Mouse (Mus musculus): ENCODE data around the gene Slc50a1. TPM values are rescaled to one million over a fixed set of nuclear protein-coding genes. Genes with fewer than 3 reads are reported as not detected.

Slc50a1 gene
- total and polyA plus RNA-seq, 3 experiments: 22.5 to 45.9 TPM; not detected in 1

DNA sequence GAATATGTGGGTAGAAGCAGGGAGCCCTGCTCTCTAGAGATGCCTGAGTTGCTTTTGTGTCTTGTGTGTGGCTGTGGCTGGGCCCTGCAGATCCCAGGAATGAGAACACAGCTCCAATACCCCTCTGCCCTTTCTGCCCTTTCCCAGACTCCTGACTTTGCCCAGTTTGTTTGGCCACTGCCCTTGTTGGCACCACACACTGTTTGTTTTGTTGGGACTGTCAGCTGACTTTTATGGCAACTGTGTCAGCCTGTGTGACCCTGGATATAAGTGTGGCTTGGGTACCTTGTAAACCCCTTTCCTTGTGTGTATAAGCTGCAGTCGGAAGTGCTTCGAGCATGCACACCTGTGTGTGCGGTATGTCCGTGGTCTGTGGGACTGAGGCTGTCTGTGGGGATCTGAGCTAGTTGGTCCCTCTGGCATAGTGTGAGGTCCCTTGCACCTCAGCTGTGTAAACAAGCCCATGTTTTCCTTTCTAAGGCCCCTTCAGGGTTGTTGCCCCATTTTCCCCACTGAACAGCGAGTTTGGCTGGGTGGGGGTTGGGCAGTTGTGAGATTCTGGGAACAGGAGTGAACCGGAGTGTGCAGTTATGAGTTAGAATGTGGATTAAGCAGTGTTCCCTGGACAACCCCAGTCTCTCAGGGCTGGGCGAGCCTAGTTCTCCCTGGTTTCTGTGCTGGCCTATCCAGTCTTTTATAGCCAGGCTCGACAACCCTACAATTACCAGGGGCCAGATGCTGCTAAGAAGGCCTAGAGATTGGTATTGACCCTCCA lies 35.4 kb upstream of the Slc50a1 start:
- Histone ChIP-seq H3K36me3 (ENCODE audit: control insufficient read depth in 1 of 2, insufficient read depth in 2 of 2, low read length in 2 of 2) (no peaks in the 10 kb centered on the region), H3K27ac (ENCODE audit: control insufficient read depth, low read depth, low read length) (no peak overlapping the region), H3K9me3 (replicated peaks; ENCODE audit: insufficient read depth, low read length) (no peaks in the 10 kb centered on the region), H3K4me3 (ENCODE audit: control insufficient read depth in 1 of 2, insufficient read depth in 1 of 2, low read depth in 2 of 2, low read length in 2 of 2) (no peak overlapping the region), H3K4me1 (ENCODE audit: control insufficient read depth in 1 of 2, insufficient read depth in 2 of 2, low read length in 2 of 2) (no peaks in the 10 kb centered on the region), H3K9ac (ENCODE audit: control insufficient read depth, low read depth, low read length, poor library complexity, severe bottlenecking) (no peak overlapping the region), H3K79me2 (ENCODE audit: control insufficient read depth, insufficient read depth, low read length, poor library complexity) (no peaks in the 10 kb centered on the region), H3K27me3 (ENCODE audit: control insufficient read depth in 1 of 2, insufficient read depth in 2 of 2, low read length in 2 of 2) (peaks cover 1 to 18% of the 10 kb centered on the region in 2 experiments; a peak in 3 of 4 replicates)
- TF ChIP-seq ETS1 (IDR thresholded peaks at IDR 0.05; ENCODE audit: low read depth, low read length) (no peak), TBP (IDR thresholded peaks at IDR 0.05; ENCODE audit: low read depth, low read length) (no peak), ZMIZ1 (IDR thresholded peaks at IDR 0.05; ENCODE audit: low read depth, low read length) (no peak), MYB (IDR thresholded peaks at IDR 0.05; ENCODE audit: low read depth, low read length) (no peak)
- DNase-seq (ENCODE audit: low read depth, low spot score): no peak

DNA sequence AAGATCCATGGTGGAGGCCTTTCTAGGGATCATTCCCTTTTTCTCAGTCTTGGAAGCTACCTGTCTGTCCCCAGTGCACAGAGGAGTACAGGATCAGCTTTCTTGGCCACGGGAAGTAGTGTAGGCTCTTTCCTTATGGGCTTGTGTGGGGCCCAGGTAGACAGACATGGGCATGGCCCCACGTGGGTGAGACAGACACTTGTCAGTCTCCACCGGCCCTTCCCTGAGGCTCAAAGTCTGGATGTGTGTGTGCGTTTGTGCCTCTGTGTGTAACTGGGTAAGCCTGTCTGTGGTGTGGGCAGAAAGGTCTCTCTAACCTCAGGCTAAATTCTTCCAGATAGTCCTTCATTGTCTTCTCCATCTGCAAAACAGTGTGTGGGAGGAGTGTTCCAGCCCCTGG lies 34.7 kb upstream of the Slc50a1 start:
- TF ChIP-seq GABPA (IDR thresholded peaks at IDR 0.05; ENCODE audit: low read depth, low read length): no peak
- TF ChIP-seq NRF1 (IDR thresholded peaks at IDR 0.05; ENCODE audit: insufficient read depth, low read depth, low read length, poor library complexity, severe bottlenecking): no peak
- no peak for TF ChIP-seq POLR2AphosphoS5 (IDR thresholded peaks at IDR 0.05; ENCODE audit: borderline replicate concordance, low read depth, low read length)
- no peak for TF ChIP-seq USF2 (IDR thresholded peaks at IDR 0.05; ENCODE audit: borderline replicate concordance in 1 of 2, insufficient read depth in 1 of 2, low read depth in 1 of 2, low read length in 2 of 2)
- no peak for TF ChIP-seq CHD1 (IDR thresholded peaks at IDR 0.05; ENCODE audit: low read depth, low read length)
- Histone ChIP-seq H3K9ac (ENCODE audit: control insufficient read depth, low read depth, low read length, poor library complexity, severe bottlenecking) (no peak overlapping the region), H3K36me3 (ENCODE audit: control insufficient read depth in 1 of 2, insufficient read depth in 2 of 2, low read length in 2 of 2) (no peaks in the 10 kb centered on the region; a peak in 1 of 4 replicates), H3K9me3 (replicated peaks; ENCODE audit: insufficient read depth, low read length) (no peaks in the 10 kb centered on the region), H3K4me1 (ENCODE audit: control insufficient read depth in 1 of 2, insufficient read depth in 2 of 2, low read length in 2 of 2) (no peaks in the 10 kb centered on the region), H3K27me3 (ENCODE audit: control insufficient read depth in 1 of 2, insufficient read depth in 2 of 2, low read length in 2 of 2) (peaks cover 1 to 13% of the 10 kb centered on the region in 2 experiments; a peak in 3 of 4 replicates), H3K4me3 (ENCODE audit: control insufficient read depth in 1 of 2, insufficient read depth in 1 of 2, low read depth in 2 of 2, low read length in 2 of 2) (no peak overlapping the region), H3K27ac (ENCODE audit: control insufficient read depth, low read depth, low read length) (no peak overlapping the region), H3K79me2 (ENCODE audit: control insufficient read depth, insufficient read depth, low read length, poor library complexity) (no peaks in the 10 kb centered on the region)
- DNase-seq (ENCODE audit: low read depth, low spot score): no peak

DNA sequence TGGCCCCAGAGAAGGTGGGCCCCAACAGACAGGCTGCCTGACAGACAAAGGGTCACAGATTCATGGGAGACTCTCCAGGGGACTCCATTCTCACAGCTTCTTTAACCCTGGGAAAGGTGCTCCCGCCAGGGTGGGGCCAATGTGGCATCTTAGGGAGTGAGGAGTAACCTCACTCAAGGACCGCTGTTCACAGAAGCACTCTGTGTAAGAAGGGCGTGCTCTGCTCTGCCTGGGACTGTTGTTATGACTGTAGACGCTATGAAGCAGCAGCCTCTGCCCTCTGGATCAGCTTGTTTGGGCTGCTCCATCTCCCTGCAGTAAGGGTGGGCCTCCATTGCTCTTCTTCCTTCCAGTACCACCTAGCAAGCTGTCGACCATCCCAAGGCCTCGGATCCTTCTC lies 34.1 kb upstream of the Slc50a1 start:
- no peaks in the 10 kb centered on the region for H3K4me1 ChIP-seq (ENCODE audit: control insufficient read depth in 1 of 2, insufficient read depth in 2 of 2, low read length in 2 of 2)
- H3K27ac ChIP-seq (ENCODE audit: control insufficient read depth, low read depth, low read length): no peak overlapping the region
- no peak for DNase-seq (ENCODE audit: low read depth, low spot score)
- peaks cover 1 to 8% of the 10 kb centered on the region in 2 experiments; a peak in 3 of 4 replicates for H3K27me3 ChIP-seq (ENCODE audit: control insufficient read depth in 1 of 2, insufficient read depth in 2 of 2, low read length in 2 of 2)
- no peaks in the 10 kb centered on the region for H3K79me2 ChIP-seq (ENCODE audit: control insufficient read depth, insufficient read depth, low read length, poor library complexity)
- H3K9ac ChIP-seq (ENCODE audit: control insufficient read depth, low read depth, low read length, poor library complexity, severe bottlenecking): no peak overlapping the region
- TF ChIP-seq BHLHE40 (IDR thresholded peaks at IDR 0.05; ENCODE audit: borderline replicate concordance, low read depth, low read length): no peak
- TF ChIP-seq MYB (IDR thresholded peaks at IDR 0.05; ENCODE audit: low read depth, low read length): no peak
- TF ChIP-seq MAZ (IDR thresholded peaks at IDR 0.05; ENCODE audit: low read depth, low read length): no peak
- TF ChIP-seq HCFC1 (IDR thresholded peaks at IDR 0.05; ENCODE audit: low read depth, low read length): no peak
- no peak for TF ChIP-seq CHD1 (IDR thresholded peaks at IDR 0.05; ENCODE audit: low read depth, low read length)
- no peak for TF ChIP-seq ELF1 (IDR thresholded peaks at IDR 0.05; ENCODE audit: low read depth, low read length)
- no peak for TF ChIP-seq MYC (IDR thresholded peaks at IDR 0.05; ENCODE audit: low read depth, low read length)
- TF ChIP-seq TCF12 (IDR thresholded peaks at IDR 0.05; ENCODE audit: low read depth, low read length): no peak
- TF ChIP-seq MAX (IDR thresholded peaks at IDR 0.05; ENCODE audit: low read length): no peak
- TF ChIP-seq UBTF (IDR thresholded peaks at IDR 0.05; ENCODE audit: borderline replicate concordance, insufficient read depth, low read depth, low read length): no peak
- no peak for TF ChIP-seq ZC3H11A (IDR thresholded peaks at IDR 0.05; ENCODE audit: low read depth, low read length)
- no peak for TF ChIP-seq MAFK (IDR thresholded peaks at IDR 0.05; ENCODE audit: borderline replicate concordance, low read depth, low read length)
- no peak for TF ChIP-seq GABPA (IDR thresholded peaks at IDR 0.05; ENCODE audit: low read depth, low read length)
- no peak for TF ChIP-seq KAT2A (conservative IDR thresholded peaks at IDR 0.05; ENCODE audit: low read depth, low read length)
- no peak for TF ChIP-seq ZMIZ1 (IDR thresholded peaks at IDR 0.05; ENCODE audit: low read depth, low read length)
- no peak for TF ChIP-seq POLR2AphosphoS2 (IDR thresholded peaks at IDR 0.05; ENCODE audit: low read length)
- TF ChIP-seq CHD2 (IDR thresholded peaks at IDR 0.05; ENCODE audit: low read length): no peak
- H3K4me3 ChIP-seq (ENCODE audit: control insufficient read depth in 1 of 2, insufficient read depth in 1 of 2, low read depth in 2 of 2, low read length in 2 of 2): no peak overlapping the region
- no peaks in the 10 kb centered on the region for H3K9me3 ChIP-seq (replicated peaks; ENCODE audit: insufficient read depth, low read length)
- H3K36me3 ChIP-seq (ENCODE audit: control insufficient read depth in 1 of 2, insufficient read depth in 2 of 2, low read length in 2 of 2): no peaks in the 10 kb centered on the region; a peak in 1 of 4 replicates

All from MEL (cell line).